Mouse (Mus musculus): ENCODE data around the gene Gm12695. TPM values are rescaled to one million over a fixed set of nuclear protein-coding genes. Genes with fewer than 3 reads are reported as not detected.

Gm12695 gene
- total RNA-seq (2021): not detected
- long read RNA-seq, experiment 1: 0 reads
- long read RNA-seq, experiment 2: 0 reads

GRCm38 (mm10) chr4:96785086-96785485, at the start of gene Gm12695:
Gm12695 (minus strand) TSS chr4:96785186.
- DNase-seq: no peak

GRCm38 (mm10) chr4:96825540-96826045, 40.6 kb upstream of the Gm12695 start:
- DNase-seq: no peak

- DNase-seq: no peak
Observed at GRCm38 (mm10) chr4:96806824-96807808, 22.1 kb upstream of the Gm12695 start.

- peak in 1 of 2 experiments; percentile 7 for DNase-seq
Observed at GRCm38 (mm10) chr4:96799380-96800157, 14.6 kb upstream of the Gm12695 start.

GRCm38 (mm10) chr4:96797583-96797982, 12.6 kb upstream of the Gm12695 start:
- no peak for DNase-seq

GRCm38 (mm10) chr4:96791301-96791700, 6.3 kb upstream of the Gm12695 start:
- no peak for DNase-seq

- no peak for DNase-seq
Observed at GRCm38 (mm10) chr4:96789905-96790304, 4.9 kb upstream of the Gm12695 start.

GRCm38 (mm10) chr4:96786610-96787009, 1.6 kb upstream of the Gm12695 start:
- DNase-seq: no peak

GRCm38 (mm10) chr4:96772966-96773566, 11.9 kb downstream of the Gm12695 start:
- DNase-seq: peak in 1 of 2 experiments; percentile 7

GRCm38 (mm10) chr4:96766396-96766998, 18.5 kb downstream of the Gm12695 start:
- no peak for DNase-seq

GRCm38 (mm10) chr4:96751953-96752352, 33.0 kb downstream of the Gm12695 start:
- no peak for DNase-seq

- DNase-seq: no peak
Observed at GRCm38 (mm10) chr4:96740472-96740871, 44.5 kb downstream of the Gm12695 start.

- DNase-seq: no peak
Observed at GRCm38 (mm10) chr4:96729256-96729655, 55.7 kb downstream of the Gm12695 start.

GRCm38 (mm10) chr4:96728211-96728610, 56.8 kb downstream of the Gm12695 start:
- no peak for DNase-seq

- no peak for DNase-seq
Observed at GRCm38 (mm10) chr4:96725415-96726055, 59.5 kb downstream of the Gm12695 start.

- no peak for DNase-seq
Observed at GRCm38 (mm10) chr4:96722301-96722700, 62.7 kb downstream of the Gm12695 start.

- DNase-seq: no peak
Observed at GRCm38 (mm10) chr4:96718977-96719966, 65.7 kb downstream of the Gm12695 start.

GRCm38 (mm10) chr4:96718503-96718902, 66.5 kb downstream of the Gm12695 start:
- no peak for DNase-seq

GRCm38 (mm10) chr4:96705281-96705951, 79.6 kb downstream of the Gm12695 start:
- peak; percentile 61 for DNase-seq

Measured in adrenal gland, postnatal 36 days (tissue).